Mouse (Mus musculus) heart, embryonic 16.5 days (tissue): ENCODE data around the gene Cog6. TPM values are rescaled to one million over a fixed set of nuclear protein-coding genes. Genes with fewer than 3 reads are reported as not detected.

Source experiments
- ATAC-seq: fragments of 200-750 bp; cut with Nextera tagmentation; replicated peaks from 2 replicates; pipeline ENCODE4 v1.8.0; 2017; ENCODE audit warnings: moderate number of reproducible peaks; ENCODE audit not compliant: insufficient read depth, low FRiP score; ENCODE audit errors: extremely low read depth
- H3K27ac ChIP-seq: fragments of 300-500 bp; sonication (generic); 2 replicates; pipeline ENCODE4 v1.5.1; 2014; ENCODE audit warnings: mild to moderate bottlenecking, low read length, control low read depth, moderate library complexity
- H3K27me3 ChIP-seq: fragments of 300-500 bp; sonication (generic); 2 replicates; pipeline ENCODE4 v1.6.1; 2014; ENCODE audit warnings: low read length, mixed read lengths; ENCODE audit not compliant: control insufficient read depth, insufficient read depth
- H3K36me3 ChIP-seq: fragments of 300-500 bp; sonication (generic); 2 replicates; pipeline ENCODE4 v1.6.1; 2014; ENCODE audit not compliant: control insufficient read depth, insufficient read depth
- H3K4me1 ChIP-seq: fragments of 300-500 bp; sonication (generic); 2 replicates; pipeline ENCODE4 v1.6.1; 2014; ENCODE audit warnings: low read length, mixed read lengths; ENCODE audit not compliant: control insufficient read depth, insufficient read depth
- H3K4me2 ChIP-seq: fragments of 300-500 bp; sonication (generic); 2 replicates; pipeline ENCODE4 v1.6.1; 2014; ENCODE audit warnings: low read depth, mild to moderate bottlenecking, control low read depth, low read length
- H3K4me3 ChIP-seq: fragments of 300-500 bp; sonication (generic); 2 replicates; pipeline ENCODE4 v1.5.1; 2014; ENCODE audit warnings: mild to moderate bottlenecking, control low read depth, low read length
- H3K9ac ChIP-seq: fragments of 300-500 bp; sonication (generic); 2 replicates; pipeline ENCODE4 v1.6.1; 2014; ENCODE audit warnings: low read length, control low read depth
- H3K9me3 ChIP-seq: fragments of 300-500 bp; sonication (generic); replicated peaks from 2 replicates; pipeline ENCODE4 v1.6.1; 2016; ENCODE audit warnings: low read length; ENCODE audit not compliant: control insufficient read depth
- WGBS: fragments of 180-500 bp; shearing (Covaris S2); extraction: QIAGEN DNeasy Blood & Tissue Kit; methylation state at CpG from one replicate; pipeline ENCODE4 v1.1.7; 2014; 5-methylcytosine and 5-hydroxymethylcytosine counted together
- polyA plus RNA-seq: library from polyadenylated mRNA; unstranded; fragments of >200 nt; fragmentation: Nextera tagmentation; extraction: Ambion mirVana; gene quantifications from 2 replicates; pipeline ENCODE4 v1.2.1, GENCODE M21; 2015

Cog6 gene
- polyA plus RNA-seq, 1 experiment from 2014 or later, result 59.0 TPM

DNA sequence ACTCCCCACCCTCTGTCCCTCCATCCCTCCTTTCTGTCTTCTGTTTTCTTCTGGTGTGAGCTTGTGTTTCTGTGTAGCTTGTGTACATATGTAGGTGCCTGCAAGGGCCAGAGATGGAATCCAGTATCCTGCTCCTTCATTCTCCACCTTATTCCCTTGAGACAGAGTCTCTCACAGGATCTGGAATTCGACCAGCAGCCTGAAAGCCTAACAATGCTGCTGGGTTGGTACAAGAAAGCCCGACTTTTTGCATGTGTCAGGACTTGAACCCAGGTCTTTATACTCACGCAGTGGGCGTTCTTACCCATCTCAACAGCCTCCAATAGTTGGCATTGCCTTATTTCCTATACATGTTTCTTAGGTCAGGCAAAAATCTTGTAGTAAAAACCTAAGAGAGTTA, 28.7 kb upstream of the Cog6 start:
- no peak overlapping the region for H3K4me3 ChIP-seq

DNA sequence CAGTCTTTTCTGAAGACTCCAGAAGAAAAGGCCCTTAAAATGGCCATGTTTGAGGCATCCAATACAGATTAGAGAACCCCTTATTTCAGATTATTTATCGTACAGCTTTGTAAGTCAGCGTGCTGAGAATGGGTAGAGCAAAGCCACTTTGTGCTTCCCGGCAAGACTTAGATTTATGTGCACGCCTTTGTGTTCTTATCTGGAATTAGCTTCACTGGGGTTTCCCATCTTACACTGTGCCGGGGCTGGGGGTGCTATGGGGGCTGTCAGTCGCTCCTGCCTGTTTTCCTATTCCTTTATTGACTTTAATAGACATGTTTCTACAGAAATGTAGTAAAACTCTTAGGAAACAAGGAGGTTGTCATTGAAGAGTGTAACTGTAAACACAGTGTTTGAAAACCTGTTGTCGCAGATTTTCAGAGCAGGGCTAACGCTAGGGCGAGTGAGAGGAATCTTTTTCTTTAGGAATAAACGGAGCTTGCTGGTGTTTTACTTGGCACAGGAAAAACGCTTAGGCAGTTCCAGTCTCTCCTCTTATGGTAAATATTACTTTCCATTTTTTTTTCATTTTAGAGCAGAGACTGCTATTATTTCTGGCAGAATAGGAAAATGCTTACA, 27.8 kb upstream of the Cog6 start:
- Histone ChIP-seq H3K36me3 (peaks cover 3% of the 10 kb centered on the region; the same call in 1 of the 2 replicates), H3K27ac (peak overlapping the region; percentile 87), H3K9ac (peak overlapping the region; percentile 71), H3K9me3 (no peaks in the 10 kb centered on the region), H3K4me1 (peaks cover 31% of the 10 kb centered on the region), H3K4me2 (peak overlapping the region; percentile 85), H3K27me3 (no peaks in the 10 kb centered on the region), H3K4me3 (peak overlapping the region; percentile 75)
- 24% methylated on average over 11 of the region's 11 CpGs for WGBS
- no peak for ATAC-seq

More for the DNA sequence above, 28.7 kb upstream of the Cog6 start:
- H3K36me3 ChIP-seq, result peaks cover 3% of the 10 kb centered on the region; the same call in 1 of the 2 replicates
- no peak for ATAC-seq
- H3K4me1 ChIP-seq, result peaks cover 31% of the 10 kb centered on the region
- WGBS, result 88% methylated on average over 4 of the region's 4 CpGs
- H3K27me3 ChIP-seq, result no peaks in the 10 kb centered on the region
- H3K9ac ChIP-seq, result no peak overlapping the region
- peak overlapping the region; percentile 48 for H3K4me2 ChIP-seq
- no peaks in the 10 kb centered on the region for H3K9me3 ChIP-seq
- H3K27ac ChIP-seq, result no peak overlapping the region; the same call in 1 of the 2 replicates

DNA sequence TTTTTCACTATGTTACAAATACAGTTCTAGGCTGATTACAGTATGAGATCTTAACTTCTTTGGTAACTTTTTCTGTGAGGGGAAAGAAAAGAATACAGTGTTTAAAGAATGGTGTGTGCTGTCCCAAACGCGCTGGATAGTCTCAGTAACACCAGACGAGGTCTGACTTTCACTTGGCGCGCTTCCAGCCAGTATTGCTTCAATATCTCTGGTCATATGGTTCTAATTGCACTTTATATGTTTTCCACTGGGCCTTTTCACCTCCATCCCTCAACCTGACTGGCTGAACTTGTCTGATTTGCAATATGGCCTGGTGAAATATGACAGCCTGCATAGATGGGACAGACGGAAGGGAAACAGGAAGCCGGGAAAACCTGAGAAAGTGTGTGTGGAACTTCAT, 27.2 kb upstream of the Cog6 start:
- H3K9ac ChIP-seq, result peak overlapping the region; percentile 71
- no peaks in the 10 kb centered on the region for H3K27me3 ChIP-seq
- no peaks in the 10 kb centered on the region for H3K9me3 ChIP-seq
- H3K4me3 ChIP-seq, result peak overlapping the region; percentile 75
- WGBS, result 24% methylated on average over 7 of the region's 7 CpGs
- peak overlapping the region; percentile 85 for H3K4me2 ChIP-seq
- H3K4me1 ChIP-seq, result peaks cover 31% of the 10 kb centered on the region
- peaks cover 3% of the 10 kb centered on the region; the same call in 1 of the 2 replicates for H3K36me3 ChIP-seq
- ATAC-seq, result no peak
- peak overlapping the region; percentile 87 for H3K27ac ChIP-seq

DNA sequence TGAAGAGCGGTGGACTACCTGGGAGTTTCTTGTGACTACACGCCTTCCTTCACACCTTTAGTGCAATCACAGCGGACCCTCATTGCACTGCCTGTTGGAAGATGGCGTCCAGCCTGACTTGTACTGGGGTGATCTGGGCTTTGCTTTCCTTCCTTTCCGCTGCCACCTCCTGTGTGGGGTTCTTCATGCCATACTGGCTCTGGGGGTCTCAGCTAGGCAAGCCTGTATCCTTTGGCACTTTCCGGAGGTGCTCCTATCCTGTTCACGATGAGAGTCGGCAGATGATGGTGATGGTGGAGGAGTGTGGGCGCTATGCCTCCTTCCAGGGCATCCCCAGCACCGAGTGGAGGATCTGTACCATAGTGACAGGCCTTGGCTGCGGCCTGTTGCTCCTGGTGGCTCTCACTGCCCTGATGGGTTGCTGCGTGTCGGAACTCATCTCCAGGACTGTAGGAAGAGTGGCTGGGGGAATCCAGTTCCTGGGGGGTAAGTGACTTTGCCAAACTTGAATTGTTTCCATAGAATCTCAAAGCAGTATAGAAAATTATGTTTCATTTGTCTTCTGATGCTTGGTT, 26.3 kb upstream of the Cog6 start:
- H3K27me3 ChIP-seq, result no peaks in the 10 kb centered on the region
- 80% methylated on average over 13 of the region's 13 CpGs for WGBS
- peaks cover 27% of the 10 kb centered on the region for H3K4me1 ChIP-seq
- ATAC-seq, result no peak
- peak overlapping the region; percentile 75 for H3K4me3 ChIP-seq
- H3K9me3 ChIP-seq, result no peaks in the 10 kb centered on the region
- peak overlapping the region; percentile 85 for H3K4me2 ChIP-seq
- peaks cover 3% of the 10 kb centered on the region; the same call in 1 of the 2 replicates for H3K36me3 ChIP-seq
- peak overlapping the region; percentile 87 for H3K9ac ChIP-seq
- peak overlapping the region; percentile 67 for H3K27ac ChIP-seq

DNA sequence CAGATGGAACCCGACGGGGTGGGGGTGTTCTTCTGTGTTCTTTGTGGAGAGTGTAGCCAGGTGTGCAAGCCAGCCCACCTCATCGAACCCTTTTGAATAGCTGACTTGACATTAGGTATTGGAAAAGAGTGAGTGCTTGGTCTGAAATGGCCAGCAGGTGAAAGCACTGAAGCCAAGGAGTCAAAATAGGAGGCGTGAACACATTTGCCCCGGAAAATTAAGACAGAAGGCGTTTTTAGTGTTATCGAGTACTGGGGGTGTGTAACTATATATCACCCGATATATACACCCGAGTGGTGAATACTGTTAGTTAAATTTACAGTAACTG, 25.2 kb upstream of the Cog6 start:
- Histone ChIP-seq H3K4me3 (peak overlapping the region; percentile 75), H3K4me1 (peaks cover 27% of the 10 kb centered on the region), H3K9me3 (no peaks in the 10 kb centered on the region), H3K4me2 (peak overlapping the region; percentile 85), H3K27ac (peak overlapping the region; percentile 96), H3K27me3 (no peaks in the 10 kb centered on the region), H3K36me3 (peaks cover 3% of the 10 kb centered on the region; the same call in 1 of the 2 replicates), H3K9ac (peak overlapping the region; percentile 87)
- 12% methylated on average over 9 of the region's 9 CpGs for WGBS
- no peak for ATAC-seq

DNA sequence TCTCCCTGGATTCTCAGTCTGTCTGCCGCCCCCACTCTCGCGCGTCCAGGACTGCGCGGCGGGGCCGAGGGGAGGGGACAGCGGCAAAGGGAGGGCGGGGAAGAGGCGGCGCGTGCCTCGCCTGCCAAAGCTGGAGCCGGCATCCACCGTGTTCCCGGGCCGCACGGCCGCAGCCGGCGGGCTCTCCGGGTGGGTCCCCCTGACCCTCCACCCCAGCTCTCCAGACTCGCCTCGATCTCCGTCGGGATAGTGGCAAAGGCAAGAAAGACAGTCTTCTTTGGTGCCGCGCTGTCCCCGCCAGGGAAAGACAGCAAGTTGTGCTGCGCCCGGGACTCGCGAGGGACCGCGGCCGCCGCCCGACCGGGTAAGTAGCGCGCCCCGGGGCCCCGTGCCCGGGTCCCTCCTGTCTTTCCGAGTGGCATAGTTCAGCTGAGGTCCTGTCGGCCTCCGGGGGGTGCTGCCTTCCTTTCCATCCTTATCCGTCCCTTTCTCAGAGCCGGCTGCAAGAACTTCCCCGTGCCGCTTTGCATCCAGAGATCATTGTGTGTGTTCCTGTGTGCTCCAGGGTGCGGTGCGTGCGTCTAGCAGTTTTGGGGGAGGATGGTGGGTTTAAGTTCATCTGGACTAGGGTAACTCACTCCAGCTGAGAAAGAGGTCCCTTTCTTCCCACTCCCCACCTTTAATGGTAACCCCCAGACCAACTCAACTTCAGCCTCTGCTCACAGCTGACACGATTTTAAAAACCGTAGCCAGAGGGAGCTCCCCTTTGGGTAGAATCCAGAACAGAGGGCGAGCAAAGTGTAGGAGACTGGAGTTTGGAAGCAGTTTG, 24.6 kb upstream of the Cog6 start, which contains the start of gene Lhfp:
Lhfp (plus strand) TSS at position 118 of the 829 bp plus-strand sequence.
- H3K4me1 ChIP-seq, result peaks cover 27% of the 10 kb centered on the region

DNA sequence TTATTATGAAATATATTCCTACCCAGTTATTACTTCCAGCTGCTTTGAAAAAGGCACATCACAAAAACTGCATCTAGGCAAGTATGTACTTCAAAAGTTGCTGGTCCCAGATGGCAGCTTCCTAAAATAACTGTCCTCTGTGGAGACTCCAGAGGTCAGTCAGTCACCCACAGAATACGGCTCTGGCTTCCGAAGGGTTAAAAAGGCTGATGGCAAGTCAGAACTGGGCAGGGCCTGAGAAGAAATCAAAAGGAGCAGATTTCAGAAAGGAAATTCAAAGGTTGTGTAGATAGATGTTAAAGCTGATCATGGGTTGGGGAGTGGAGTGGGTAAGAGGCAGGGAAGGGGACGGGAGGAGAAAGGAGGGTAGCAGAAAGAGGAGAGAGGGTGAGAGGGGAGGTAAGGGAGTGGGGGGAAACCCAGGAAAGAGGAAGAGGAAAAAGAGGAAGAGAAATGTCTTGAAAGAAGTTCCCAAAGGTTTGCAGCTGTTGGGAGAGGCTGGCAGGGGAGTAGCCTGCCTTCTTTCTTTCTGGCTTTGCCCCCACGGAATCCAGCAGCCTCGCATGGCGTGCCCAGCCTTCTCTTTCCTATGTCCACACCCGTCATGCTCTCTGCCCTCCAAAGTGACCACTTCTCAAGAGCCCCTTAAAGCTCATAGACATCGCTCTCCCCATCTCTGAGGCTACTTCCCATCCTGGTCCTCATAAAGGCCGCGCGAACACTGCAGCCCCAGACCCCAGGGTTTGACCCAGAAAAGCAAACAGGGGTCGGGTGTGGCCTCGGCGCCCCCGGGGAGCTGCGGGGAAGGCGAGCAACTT, 23.8 kb upstream of the Cog6 start:
- H3K4me1 ChIP-seq, result peaks cover 22% of the 10 kb centered on the region

More for the DNA sequence above, 24.6 kb upstream of the Cog6 start, which contains the start of gene Lhfp:
- under 1% methylated on average over 56 of the region's 58 CpGs for WGBS
- peak within 1 kb of the TSS; percentile 87 for H3K9ac ChIP-seq
- no peaks in the 10 kb centered on the region for H3K27me3 ChIP-seq
- H3K27ac ChIP-seq, result peak within 1 kb of the TSS; percentile 96
- peak within 1 kb of the TSS; percentile 85 for H3K4me2 ChIP-seq
- no peaks in the 10 kb centered on the region for H3K9me3 ChIP-seq
- peak within 1 kb of the TSS; percentile 75 for H3K4me3 ChIP-seq
- peak; percentile 91 for ATAC-seq
- peaks cover 3% of the 10 kb centered on the region; the same call in 1 of the 2 replicates for H3K36me3 ChIP-seq

DNA sequence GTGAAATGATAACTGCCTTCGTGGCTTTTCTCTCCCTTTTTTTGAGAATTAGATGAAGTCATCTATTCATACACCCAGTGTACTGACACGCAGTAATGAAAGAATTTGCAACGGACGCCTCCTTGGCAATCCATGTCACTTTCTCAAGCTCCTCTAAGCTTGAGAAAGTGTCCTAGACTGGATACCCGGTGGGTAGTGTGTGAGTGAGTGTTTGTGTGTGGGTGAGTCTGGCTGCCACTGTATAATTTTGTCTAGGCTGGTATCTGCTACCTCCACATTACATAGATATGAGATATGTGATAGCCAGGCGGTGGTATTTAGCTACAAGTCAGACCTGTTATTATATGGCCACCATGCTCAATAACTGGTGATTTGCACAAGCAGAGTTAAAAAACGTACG, 22.7 kb upstream of the Cog6 start:
- Histone ChIP-seq H3K4me1 (peaks cover 17% of the 10 kb centered on the region), H3K9me3 (no peaks in the 10 kb centered on the region), H3K36me3 (peaks cover 3% of the 10 kb centered on the region; the same call in 1 of the 2 replicates), H3K27ac (peak overlapping the region; percentile 96), H3K27me3 (no peaks in the 10 kb centered on the region), H3K4me3 (no peak overlapping the region), H3K9ac (no peak overlapping the region), H3K4me2 (no peak overlapping the region)
- WGBS, result 69% methylated on average over 8 of the region's 8 CpGs
- ATAC-seq, result no peak

More for the DNA sequence above, 23.8 kb upstream of the Cog6 start:
- peaks cover 3% of the 10 kb centered on the region; the same call in 1 of the 2 replicates for H3K36me3 ChIP-seq
- 2% methylated on average over 17 of the region's 17 CpGs for WGBS
- H3K4me3 ChIP-seq, result peak overlapping the region; percentile 75
- peak overlapping the region; percentile 87 for H3K9ac ChIP-seq
- no peak; the same call in 1 of the 2 replicates for ATAC-seq
- H3K27me3 ChIP-seq, result no peaks in the 10 kb centered on the region
- peak overlapping the region; percentile 85 for H3K4me2 ChIP-seq
- peak overlapping the region; percentile 96 for H3K27ac ChIP-seq
- H3K9me3 ChIP-seq, result no peaks in the 10 kb centered on the region
